ENCODE assay signal across 9 mouse cellular contexts in the genomic region with DNA sequence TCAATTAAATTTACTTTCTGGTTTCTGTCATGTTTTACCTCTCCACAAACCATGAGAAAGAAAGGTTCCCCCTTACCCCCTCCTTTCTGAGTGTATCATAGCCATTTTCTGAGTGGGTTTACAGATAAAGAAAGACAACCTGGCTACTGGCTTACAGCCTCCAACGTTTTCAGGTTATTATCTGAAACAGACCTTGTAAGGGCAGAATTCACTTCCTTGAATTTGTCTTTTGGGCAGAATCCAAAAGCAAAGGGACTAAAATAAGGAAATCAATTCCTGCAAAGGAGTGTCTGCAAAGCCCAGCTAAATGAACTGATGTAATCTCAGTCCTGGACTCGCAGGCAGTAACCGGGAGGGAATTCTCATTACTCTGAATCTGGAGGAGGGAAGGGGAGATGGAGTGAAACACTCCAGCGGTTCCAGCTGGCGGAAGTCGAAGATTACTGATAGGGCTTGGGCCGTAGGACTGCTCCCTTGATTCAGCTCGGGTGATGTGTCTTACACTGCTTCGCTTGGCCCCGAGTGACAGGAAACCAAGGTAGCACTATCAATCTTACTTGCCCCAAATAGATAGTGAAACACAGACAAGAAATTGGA.
A peak's percentile ranks its signal among the peaks of the same experiment; 100 is the strongest.
DNase-seq lines count a peak whose midpoint lies in the region; ATAC-seq and TF ChIP-seq lines count a peak whose summit lies in the region.
"Had no signal": no experiment of that assay in that cellular context is flagged by ENCODE, and none has a peak within 500 bp of the region (broad histone marks: within the 10 kb centered on the region; RNA-seq: fewer than 3 reads in every experiment).

No protein-coding gene starts in this region.

- H3K27me3 ChIP-seq in kidney, embryonic 16.5 days (ENCODE audit: insufficient read depth, low read length) = no peaks in the 10 kb centered on the region
- H3K27me3 ChIP-seq in MEL (ENCODE audit: control insufficient read depth in 1 of 2, insufficient read depth in 2 of 2, low read length in 2 of 2) = no peaks in the 10 kb centered on the region
- no peaks in the 10 kb centered on the region for H3K27me3 ChIP-seq in hindbrain, embryonic 12.5 days

- no peaks in the 10 kb centered on the region for H3K79me2 ChIP-seq in MEL (ENCODE audit: control insufficient read depth, insufficient read depth, low read length, poor library complexity)

- no peaks in the 10 kb centered on the region for H3K4me1 ChIP-seq in kidney, embryonic 16.5 days (ENCODE audit: insufficient read depth, low read length)
- H3K4me1 ChIP-seq in MEL (ENCODE audit: control insufficient read depth in 1 of 2, insufficient read depth in 2 of 2, low read length in 2 of 2) = no peaks in the 10 kb centered on the region
- no peaks in the 10 kb centered on the region for H3K4me1 ChIP-seq in hindbrain, embryonic 12.5 days

- H3K4me2 ChIP-seq in kidney, embryonic 16.5 days (replicated peaks; ENCODE audit: low read depth, low read length) = peak overlapping the region; percentile 19; the same call in 1 of the 2 replicates
- H3K4me2 ChIP-seq in hindbrain, embryonic 12.5 days (replicated peaks) = no peak overlapping the region

- H3K36me3 ChIP-seq in kidney, embryonic 16.5 days (ENCODE audit: insufficient read depth, low read length) = no peaks in the 10 kb centered on the region
- no peaks in the 10 kb centered on the region for H3K36me3 ChIP-seq in MEL (ENCODE audit: control insufficient read depth in 1 of 2, insufficient read depth in 2 of 2, low read length in 2 of 2)
- no peaks in the 10 kb centered on the region for H3K36me3 ChIP-seq in hindbrain, embryonic 12.5 days

- no peak for TF ChIP-seq POLR2A in MEL (IDR thresholded peaks at IDR 0.05; ENCODE audit: control insufficient read depth in 1 of 2, insufficient read depth in 1 of 2, low read depth in 1 of 2, low read length in 2 of 2, poor library complexity in 1 of 2)

- TF ChIP-seq EP300 in MEL (IDR thresholded peaks at IDR 0.05; ENCODE audit: low read depth in 1 of 2, low read length in 2 of 2) = peak; percentile 44 to 77; a peak in 3 of 4 replicates

- DNase-seq in kidney, adult 11 months = no peak
- DNase-seq in MEL (ENCODE audit: low read depth, low spot score) = peak; percentile 52
- DNase-seq in gastrocnemius, postnatal 25 days = peak; percentile 5
- DNase-seq in thymus, postnatal 4 days = no peak
- DNase-seq in c-Kit-positive CD71-positive TER-119-positive erythroid progenitor cells, embryonic 14.5 days (ENCODE audit: low spot score) = no peak
- DNase-seq in cerebellum, adult 8-10 months = no peak
- DNase-seq: adrenal gland, postnatal 36 days had no signal

- peak overlapping the region; percentile 32; the same call in 1 of the 2 replicates for H3K27ac ChIP-seq in kidney, embryonic 16.5 days (ENCODE audit: low read length)
- H3K27ac ChIP-seq in MEL (ENCODE audit: control insufficient read depth, low read depth, low read length) = no peak overlapping the region
- peak overlapping the region; percentile 14; the same call in 1 of the 2 replicates for H3K27ac ChIP-seq in hindbrain, embryonic 12.5 days

- H3K9me3 ChIP-seq in kidney, embryonic 16.5 days (ENCODE audit: low read length) = no peaks in the 10 kb centered on the region
- no peaks in the 10 kb centered on the region for H3K9me3 ChIP-seq in MEL (replicated peaks; ENCODE audit: insufficient read depth, low read length)
- H3K9me3 ChIP-seq in hindbrain, embryonic 12.5 days (replicated peaks) = no peaks in the 10 kb centered on the region

- TF ChIP-seq CTCF in MEL (IDR thresholded peaks at IDR 0.05 in 2 of 3, conservative IDR thresholded peaks at IDR 0.05 in 1 of 3; ENCODE audit: control insufficient read depth in 1 of 3, insufficient read depth in 1 of 3, low read depth in 2 of 3, low read length in 3 of 3, poor library complexity in 1 of 3, severe bottlenecking in 1 of 3) = no peak

- whole genome bisulfite sequencing in kidney, embryonic 16.5 days = 30% methylated on average over 10 of the region's 10 CpGs
- WGBS in hindbrain, embryonic 12.5 days = 58% methylated on average over 10 of the region's 10 CpGs

- no peak for TF ChIP-seq RAD21 in MEL (IDR thresholded peaks at IDR 0.05; ENCODE audit: low read depth, low read length)

- peak; percentile 90 for ATAC-seq in kidney, embryonic 16.5 days (ENCODE audit: low FRiP score, low TSS enrichment)
- no peak; the same call in 1 of the 2 replicates for ATAC-seq in hindbrain, embryonic 12.5 days (ENCODE audit: low FRiP score)

- H3K9ac ChIP-seq in kidney, embryonic 16.5 days (replicated peaks; ENCODE audit: low read length) = no peak overlapping the region
- H3K9ac ChIP-seq in MEL (ENCODE audit: control insufficient read depth, low read depth, low read length, poor library complexity, severe bottlenecking) = no peak overlapping the region
- no peak overlapping the region for H3K9ac ChIP-seq in hindbrain, embryonic 12.5 days

- H3K4me3 ChIP-seq in kidney, embryonic 16.5 days (ENCODE audit: low read length) = no peak overlapping the region
- H3K4me3 ChIP-seq in MEL (ENCODE audit: control insufficient read depth in 1 of 2, insufficient read depth in 1 of 2, low read depth in 2 of 2, low read length in 2 of 2) = no peak overlapping the region
- no peak overlapping the region for H3K4me3 ChIP-seq in hindbrain, embryonic 12.5 days

TF ChIP-seq in MEL, 35 proteins besides CTCF, POLR2A, EP300 and RAD21:
- TF ChIP-seq USF1 (IDR thresholded peaks at IDR 0.05; ENCODE audit: low read depth, low read length) (no peak), HCFC1 (IDR thresholded peaks at IDR 0.05; ENCODE audit: low read depth, low read length) (no peak), SIN3A (IDR thresholded peaks at IDR 0.05; ENCODE audit: low read length) (no peak), ZC3H11A (IDR thresholded peaks at IDR 0.05; ENCODE audit: low read depth, low read length) (no peak), GATA1 (IDR thresholded peaks at IDR 0.05; ENCODE audit: low read depth, low read length) (no peak), NELFE (IDR thresholded peaks at IDR 0.05; ENCODE audit: low read depth, low read length) (no peak), ZMIZ1 (IDR thresholded peaks at IDR 0.05; ENCODE audit: low read depth, low read length) (no peak), MAZ (IDR thresholded peaks at IDR 0.05; ENCODE audit: low read depth, low read length) (no peak), RCOR1 (IDR thresholded peaks at IDR 0.05; ENCODE audit: low read depth, low read length) (peak; percentile 73; the same call in 1 of the 2 replicates), JUND (IDR thresholded peaks at IDR 0.05; ENCODE audit: low read depth, low read length) (no peak), TCF12 (IDR thresholded peaks at IDR 0.05; ENCODE audit: low read depth, low read length) (peak; percentile 39; the same call in 1 of the 2 replicates)

Comparison
In these comparisons a context has a peak if more than half of its experiments do, and no peak if none do; other contexts are left out.
1. DNase-seq: peak in MEL (single experiment) and gastrocnemius, postnatal 25 days (single experiment); none in kidney, adult 11 months (single experiment), thymus, postnatal 4 days (single experiment), c-Kit-positive CD71-positive TER-119-positive erythroid progenitor cells, embryonic 14.5 days (single experiment) and cerebellum, adult 8-10 months (single experiment).